Mouse (Mus musculus) kidney, adult 2 months (tissue): Measurements from ENCODE around the gene Cacfd1. TPM values are rescaled to one million over a fixed set of nuclear protein-coding genes. Genes with fewer than 3 reads are reported as not detected.

ENCODE experiments used
- DNase-seq: peaks from one replicate; pipeline ENCODE4 v3.0.0; 2021
- H3K27ac ChIP-seq: fragments of 200-500 bp; 2 replicates; pipeline ENCODE4 v1.5.1; 2012; ENCODE audit warnings: low read depth, low read length, control low read depth, inconsistent platforms; ENCODE audit not compliant: insufficient read depth
- H3K27me3 ChIP-seq: fragments of 200-500 bp; replicated peaks from 2 replicates; pipeline ENCODE4 v1.6.1; 2012; ENCODE audit warnings: mild to moderate bottlenecking, moderate library complexity, low read length, inconsistent platforms; ENCODE audit not compliant: control insufficient read depth, insufficient read depth
- H3K36me3 ChIP-seq: fragments of 200-500 bp; 2 replicates; pipeline ENCODE4 v1.6.1; 2012; ENCODE audit warnings: mild to moderate bottlenecking, moderate library complexity, low read length, inconsistent platforms; ENCODE audit not compliant: control insufficient read depth, insufficient read depth
- H3K4me1 ChIP-seq: fragments of 200-500 bp; 2 replicates; pipeline ENCODE4 v1.6.1; 2011; ENCODE audit warnings: low read length; ENCODE audit not compliant: control insufficient read depth, insufficient read depth
- H3K4me3 ChIP-seq: fragments of 200-500 bp; 2 replicates; pipeline ENCODE4 v1.5.1; 2011; ENCODE audit warnings: mild to moderate bottlenecking, low read depth, low read length, control low read depth; ENCODE audit not compliant: insufficient read depth
- CTCF ChIP-seq: fragments of 200-500 bp; conservative IDR thresholded peaks from 2 replicates; pipeline ENCODE4 v1.5.1; 2011; ENCODE audit warnings: low read depth, mild to moderate bottlenecking, control low read depth, low read length, moderate library complexity, mixed read lengths; ENCODE audit not compliant: insufficient read depth, insufficient read length
- POLR2A ChIP-seq: fragments of 200-500 bp; IDR thresholded peaks from one replicate; pipeline ENCODE4 v1.6.1; 2011; ENCODE audit warnings: low read depth, low read length, control low read depth
- WGBS: fragments of 180-500 bp; shearing (Covaris S2); methylation state at CpG from one replicate; pipeline ENCODE4 v1.1.7; 2018; 5-methylcytosine and 5-hydroxymethylcytosine counted together
- polyA plus RNA-seq: library from polyadenylated mRNA; depleted of rRNA; stranded (reverse); fragments of >200 nt; gene quantifications from 2 replicates; pipeline ENCODE4 v1.2.3, GENCODE M21; 2012

Gene Cacfd1
- polyA plus RNA-seq, 1 experiment = 72.7 TPM

DNA sequence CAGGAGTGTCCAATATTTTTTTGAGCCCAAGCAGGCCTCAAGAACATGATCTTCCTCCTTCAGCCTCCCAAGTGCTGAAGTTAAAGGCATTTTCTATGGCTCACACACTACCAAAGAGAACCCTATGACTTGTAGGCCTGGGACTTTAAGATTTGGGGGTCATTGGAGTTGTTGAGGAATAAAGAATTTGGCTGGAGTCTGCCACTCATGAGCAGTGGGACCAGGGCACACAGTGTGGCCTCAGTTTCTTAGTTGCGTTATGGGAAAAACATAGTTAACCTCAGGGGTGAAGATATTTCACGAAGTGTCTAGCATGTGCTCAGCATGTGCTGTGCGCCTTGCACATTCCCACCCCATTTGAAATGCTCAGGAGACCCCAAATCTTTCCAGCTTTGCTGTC is 16.6 kb downstream of the Cacfd1 start:
- Histone ChIP-seq H3K27ac (no peak overlapping the region), H3K27me3 (no peaks in the 10 kb centered on the region), H3K4me3 (no peak overlapping the region), H3K36me3 (no peaks in the 10 kb centered on the region), H3K4me1 (peaks cover 2% of the 10 kb centered on the region; the same call in 1 of the 2 replicates)
- TF ChIP-seq CTCF (no peak), POLR2A (no peak)
- DNase-seq = no peak
- 93% methylated on average over 3 of the region's 3 CpGs for WGBS

DNA sequence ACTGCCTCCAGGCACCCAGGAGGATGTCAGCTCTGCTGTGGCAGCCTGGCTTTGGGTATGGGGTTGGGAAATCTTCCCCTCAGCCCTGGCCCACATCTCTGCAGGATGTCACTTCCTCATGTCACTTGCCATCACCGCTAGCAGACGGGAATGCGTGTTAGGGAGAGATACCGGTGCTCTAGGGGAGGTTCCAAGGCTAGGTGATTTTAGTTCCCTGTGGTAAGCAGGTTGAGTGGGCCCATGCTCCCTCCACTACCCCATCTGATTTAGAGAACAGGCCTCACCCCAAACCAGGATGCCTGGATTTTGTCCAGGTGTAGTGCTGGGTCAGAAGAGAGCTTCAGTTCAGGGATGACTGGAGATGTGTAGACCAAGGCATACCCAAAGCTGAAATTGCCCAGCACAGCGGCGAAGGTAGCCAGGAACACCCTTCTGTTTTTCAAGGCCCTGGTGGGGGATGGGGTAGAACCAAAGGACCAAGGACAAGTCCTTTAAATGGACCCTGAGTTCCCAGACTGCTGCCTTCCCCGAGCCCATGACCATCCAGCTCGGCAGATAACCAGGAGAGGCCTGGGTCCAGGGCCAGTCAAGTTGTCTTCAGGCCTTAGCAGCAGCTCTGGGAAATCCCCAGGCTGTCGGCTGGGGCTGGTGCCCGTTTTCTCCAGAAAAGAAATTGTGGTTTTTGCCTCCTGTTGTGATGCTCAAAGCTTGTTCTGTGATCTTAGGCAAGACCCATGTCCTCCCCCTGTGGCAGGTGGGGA is 17.3 kb downstream of the Cacfd1 start:
- Histone ChIP-seq H3K36me3 (no peaks in the 10 kb centered on the region), H3K4me1 (peaks cover 2% of the 10 kb centered on the region; the same call in 1 of the 2 replicates), H3K4me3 (no peak overlapping the region), H3K27me3 (no peaks in the 10 kb centered on the region), H3K27ac (no peak overlapping the region)
- 79% methylated on average over 10 of the region's 10 CpGs for WGBS
- TF ChIP-seq POLR2A = no peak
- TF ChIP-seq CTCF = no peak
- no peak for DNase-seq

DNA sequence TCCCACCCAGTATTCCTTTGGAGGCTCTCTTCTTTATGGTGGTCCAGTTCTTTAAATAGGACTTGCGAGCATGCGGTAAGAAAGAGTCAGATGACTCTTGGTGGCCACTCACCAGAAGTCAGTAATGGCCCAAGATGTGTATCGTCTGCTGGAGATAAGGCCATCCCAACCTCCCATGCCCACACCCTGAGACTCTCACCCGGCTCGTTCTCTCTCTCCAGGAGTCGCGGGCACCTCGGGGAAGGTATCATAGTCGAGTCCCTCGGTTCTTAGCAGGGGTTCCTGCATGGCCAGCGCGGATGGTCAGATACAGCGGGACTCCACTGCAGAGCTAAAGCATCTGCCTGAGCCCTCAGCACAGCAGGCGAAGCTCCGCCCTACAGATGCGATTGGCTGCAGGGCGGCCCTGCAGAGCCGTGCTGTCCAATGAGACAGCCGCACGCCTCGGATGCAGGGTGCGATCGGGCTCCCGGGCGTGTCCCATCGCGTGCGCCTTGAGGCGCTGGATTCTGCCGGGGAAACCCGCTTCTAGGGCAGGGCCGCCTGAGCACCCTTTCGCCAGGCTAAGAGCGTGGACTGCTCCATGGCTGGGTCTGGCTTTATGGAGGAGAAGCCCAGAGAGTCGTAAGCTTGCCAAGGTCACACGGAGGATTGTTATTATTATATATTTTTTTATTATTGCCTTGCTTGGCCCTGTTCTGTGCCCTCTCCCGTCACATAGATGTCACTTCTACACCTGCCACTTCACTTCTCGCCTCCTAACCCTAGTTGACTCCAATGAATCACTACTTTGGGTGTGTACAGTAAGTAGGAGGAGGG is 18.1 kb downstream of the Cacfd1 start, which contains the start of gene Slc2a6:
TSS of gene Slc2a6 (minus strand) at position 381 of the 819 bp plus-strand sequence.
- TF ChIP-seq POLR2A (no peak), CTCF (no peak)
- peak within 1 kb of the TSS; percentile 40 for H3K27ac ChIP-seq
- no peak within 1 kb of the TSS; the same call in 1 of the 2 replicates for H3K4me3 ChIP-seq
- peak; percentile 91 for DNase-seq
- WGBS = 4% methylated on average over 38 of the region's 38 CpGs
- peaks cover 2% of the 10 kb centered on the region; the same call in 1 of the 2 replicates for H3K4me1 ChIP-seq
- no peaks in the 10 kb centered on the region for H3K36me3 ChIP-seq
- H3K27me3 ChIP-seq = no peaks in the 10 kb centered on the region

DNA sequence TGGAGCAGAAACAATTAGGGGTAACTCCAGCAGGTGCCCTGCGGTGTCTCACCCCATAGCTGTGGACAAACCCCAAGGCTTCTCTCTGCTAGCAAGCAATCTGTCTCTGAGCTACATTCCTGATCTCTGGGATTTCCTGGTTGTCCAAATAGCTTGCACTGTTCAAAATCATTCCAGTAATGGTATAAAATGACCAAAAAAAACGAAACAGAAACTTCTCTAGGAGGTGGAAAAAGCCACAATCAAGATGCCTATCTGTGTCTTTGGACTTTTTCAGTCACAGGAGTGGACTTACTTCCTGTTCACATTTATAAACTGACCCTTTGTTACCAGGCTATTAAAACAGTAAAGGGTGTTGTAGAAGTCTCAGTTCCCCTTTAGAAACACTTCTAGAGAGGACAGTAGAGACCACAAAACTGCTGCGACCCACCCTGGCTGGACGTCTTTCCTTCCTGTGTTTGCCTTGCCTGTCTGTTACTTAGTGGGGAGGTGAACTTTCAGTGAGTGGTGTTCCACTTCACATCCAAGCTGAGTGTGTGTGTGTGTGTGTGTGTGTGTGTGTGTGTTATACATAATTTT is 18.8 kb downstream of the Cacfd1 start:
- DNase-seq = peak; percentile 40
- WGBS = 47% methylated on average over 4 of the region's 4 CpGs
- TF ChIP-seq CTCF (no peak), POLR2A (no peak)

DNA sequence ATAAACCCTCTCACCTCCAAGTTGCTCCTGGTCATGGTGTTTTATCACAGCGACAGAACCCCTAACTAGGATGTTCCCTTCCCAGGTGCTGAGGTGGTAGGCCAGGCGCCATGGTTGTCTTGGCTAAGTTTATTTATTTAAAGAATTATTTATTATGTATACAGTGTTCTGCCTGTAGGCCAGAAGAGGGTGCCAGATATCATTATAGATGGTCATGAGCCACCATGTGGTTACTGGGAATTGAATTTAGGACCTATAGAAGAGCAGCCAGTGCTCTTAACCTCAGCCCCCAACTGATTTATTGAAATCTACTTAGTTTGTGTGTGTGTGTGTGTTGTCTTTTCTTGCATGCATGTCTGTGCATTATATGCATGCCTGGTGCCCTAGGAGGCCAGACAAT is 22.6 kb downstream of the Cacfd1 start:
- 66% methylated on average over 2 of the region's 2 CpGs for WGBS
- DNase-seq = no peak
- TF ChIP-seq CTCF (no peak), POLR2A (no peak)
- H3K4me3 ChIP-seq = no peak overlapping the region
- H3K27me3 ChIP-seq = no peaks in the 10 kb centered on the region
- no peaks in the 10 kb centered on the region for H3K36me3 ChIP-seq
- no peak overlapping the region for H3K27ac ChIP-seq
- H3K4me1 ChIP-seq = peaks cover 2% of the 10 kb centered on the region; the same call in 1 of the 2 replicates

More for the DNA sequence above, 18.8 kb downstream of the Cacfd1 start:
- Histone ChIP-seq H3K27me3 (no peaks in the 10 kb centered on the region), H3K4me3 (no peak overlapping the region), H3K4me1 (peaks cover 2% of the 10 kb centered on the region; the same call in 1 of the 2 replicates), H3K36me3 (no peaks in the 10 kb centered on the region), H3K27ac (peak overlapping the region; percentile 40)

DNA sequence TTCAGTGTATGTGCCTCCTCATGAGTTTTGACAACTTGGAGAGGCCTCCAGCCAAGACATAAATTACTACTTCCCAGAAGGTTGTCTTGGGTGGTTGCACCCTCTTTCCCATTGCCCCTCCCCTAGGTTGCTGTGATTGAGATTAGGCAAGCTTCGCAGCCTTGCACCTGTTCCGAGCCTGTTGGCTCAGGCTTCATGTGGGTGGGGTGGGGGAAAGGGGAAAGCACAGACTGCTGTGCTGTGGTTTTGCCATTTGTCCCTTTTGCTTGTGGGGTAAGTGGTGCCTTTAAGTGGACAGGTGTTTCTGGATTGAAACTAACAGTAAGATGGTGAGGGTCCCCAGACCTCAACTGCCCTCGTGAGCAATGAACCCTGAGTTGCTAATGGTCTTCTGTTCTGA is 26.3 kb downstream of the Cacfd1 start:
- TF ChIP-seq CTCF (no peak), POLR2A (no peak)
- 47% methylated on average over 3 of the region's 3 CpGs for WGBS
- peaks cover 4% of the 10 kb centered on the region; the same call in 1 of the 2 replicates for H3K4me1 ChIP-seq
- H3K27me3 ChIP-seq = no peaks in the 10 kb centered on the region
- no peak for DNase-seq
- H3K4me3 ChIP-seq = no peak overlapping the region
- no peaks in the 10 kb centered on the region for H3K36me3 ChIP-seq
- no peak overlapping the region for H3K27ac ChIP-seq

DNA sequence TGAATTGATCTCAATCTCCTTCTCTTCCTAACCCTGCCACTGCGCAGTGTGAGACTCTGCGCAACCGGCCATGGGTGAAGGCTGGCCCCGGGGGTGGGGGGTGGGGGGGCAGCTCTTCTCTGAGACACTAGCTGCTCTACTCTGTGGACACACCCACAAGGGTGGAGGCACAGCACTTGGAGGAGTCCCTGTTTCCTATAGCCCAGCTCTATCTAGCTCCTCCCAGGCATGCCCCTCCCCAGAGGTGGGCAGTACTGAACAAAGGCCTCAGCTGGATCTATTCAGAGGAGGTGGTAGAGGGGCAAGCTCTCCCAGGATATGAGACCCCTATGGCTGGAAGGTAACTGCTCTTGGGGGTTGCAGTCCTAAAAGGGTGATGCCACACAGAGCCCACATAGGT is 27.3 kb downstream of the Cacfd1 start:
- Histone ChIP-seq H3K4me1 (peaks cover 7% of the 10 kb centered on the region; the same call in 1 of the 2 replicates), H3K27me3 (no peaks in the 10 kb centered on the region), H3K36me3 (no peaks in the 10 kb centered on the region), H3K4me3 (no peak overlapping the region), H3K27ac (no peak overlapping the region)
- TF ChIP-seq CTCF (no peak), POLR2A (no peak)
- 67% methylated on average over 4 of the region's 4 CpGs for WGBS
- DNase-seq = no peak
